Mouse (Mus musculus): ENCODE measurements around the gene Trim65.

GRCm38 (mm10) chr11:116111611-116112203 is 19.2 kb downstream of the Trim65 start:
- TF ChIP-seq CTCF (IDR thresholded peaks at IDR 0.05; ENCODE audit: low read depth) (no peak), EP300 (IDR thresholded peaks at IDR 0.05; ENCODE audit: low read depth) (no peak)
